In genomic region chr11:66273904-66274706, GRCm38 (mm10) we compare ENCODE assay signal across 18 mouse cellular contexts.
DNase-seq lines count a peak whose midpoint lies in the region; ATAC-seq lines count a peak whose summit lies in the region.
"Had no signal": no experiment of that assay in that cellular context is flagged by ENCODE, and none has a peak within 500 bp of the region (broad histone marks: within the 10 kb centered on the region; RNA-seq: fewer than 3 reads in every experiment).

No protein-coding gene starts in this region.

- peak; percentile 45 for DNase-seq in hindbrain, embryonic 14.5 days (ENCODE audit: low spot score)
- DNase-seq in right cerebral cortex, adult 18-20 months, result peak; percentile 24
- DNase-seq in right cerebral cortex, postnatal 14 days, result no peak
- DNase-seq in left cerebral cortex, postnatal 14 days (ENCODE audit: low spot score in 2 of 2), result peak; percentile 10 to 29
- DNase-seq in thymus, postnatal 10 days (ENCODE audit: low spot score in 2 of 2), result no peak
- DNase-seq in heart, adult 8-10 months (ENCODE audit: low spot score), result no peak
- DNase-seq: adrenal gland, adult 8-10 months; cerebellum, adult 11-12 months; embryo, embryonic 11 days; heart, adult 2 months; heart, postnatal 4 days had no signal

- H3K9ac ChIP-seq in hindbrain, embryonic 14.5 days, result no peak overlapping the region
- H3K9ac ChIP-seq in hindbrain, embryonic 12.5 days, result no peak overlapping the region
- H3K9ac ChIP-seq: kidney, embryonic 15.5 days; liver, embryonic 15.5 days; stomach, embryonic 15.5 days had no signal

- intact Hi-C loops in left cerebral cortex, postnatal 14 days (cut with DNase I), result no loop called here

- H3K4me1 ChIP-seq in hindbrain, embryonic 14.5 days (replicated peaks; ENCODE audit: control insufficient read depth, insufficient read depth, low read length), result peaks cover 12% of the 10 kb centered on the region; the same call in 1 of the 2 replicates
- H3K4me1 ChIP-seq in hindbrain, embryonic 12.5 days, result peaks cover 13% of the 10 kb centered on the region
- H3K4me1 ChIP-seq: kidney, embryonic 15.5 days; liver, embryonic 15.5 days; stomach, embryonic 15.5 days had no signal

- H3K9me3 ChIP-seq in hindbrain, embryonic 14.5 days (ENCODE audit: control insufficient read depth, low read length), result no peaks in the 10 kb centered on the region
- no peaks in the 10 kb centered on the region for H3K9me3 ChIP-seq in hindbrain, embryonic 12.5 days (replicated peaks)
- H3K9me3 ChIP-seq: kidney, embryonic 15.5 days; liver, embryonic 15.5 days; stomach, embryonic 15.5 days had no signal

- no peaks in the 10 kb centered on the region for H3K36me3 ChIP-seq in hindbrain, embryonic 14.5 days (replicated peaks; ENCODE audit: control insufficient read depth, insufficient read depth)
- H3K36me3 ChIP-seq in hindbrain, embryonic 12.5 days, result no peaks in the 10 kb centered on the region
- H3K36me3 ChIP-seq: kidney, embryonic 15.5 days; liver, embryonic 15.5 days; stomach, embryonic 15.5 days had no signal

- H3K4me3 ChIP-seq in hindbrain, embryonic 14.5 days (replicated peaks; ENCODE audit: low read length), result no peak overlapping the region
- no peak overlapping the region for H3K4me3 ChIP-seq in hindbrain, embryonic 12.5 days
- H3K4me3 ChIP-seq: heart, adult 2 months; kidney, embryonic 15.5 days; liver, embryonic 15.5 days; stomach, embryonic 15.5 days had no signal

- H3K27me3 ChIP-seq in hindbrain, embryonic 14.5 days (ENCODE audit: control insufficient read depth, insufficient read depth, low read length), result no peaks in the 10 kb centered on the region
- H3K27me3 ChIP-seq in hindbrain, embryonic 12.5 days, result no peaks in the 10 kb centered on the region
- H3K27me3 ChIP-seq: kidney, embryonic 15.5 days; liver, embryonic 15.5 days; stomach, embryonic 15.5 days had no signal

- no peak for ATAC-seq in hindbrain, embryonic 14.5 days (ENCODE audit: low FRiP score)
- ATAC-seq in hindbrain, embryonic 12.5 days (ENCODE audit: low FRiP score), result no peak
- ATAC-seq in inflammation-experienced regulatory T-cells, adult 6 months, result no peak
- ATAC-seq: CD4-positive, CD25-positive, alpha-beta regulatory T cell, adult 4 months had no signal

- H3K4me2 ChIP-seq in hindbrain, embryonic 14.5 days (replicated peaks), result no peak overlapping the region
- no peak overlapping the region for H3K4me2 ChIP-seq in hindbrain, embryonic 12.5 days (replicated peaks)
- H3K4me2 ChIP-seq: kidney, embryonic 15.5 days; liver, embryonic 15.5 days; stomach, embryonic 15.5 days had no signal

- 44% methylated on average over 8 of the region's 8 CpGs for WGBS in hindbrain, embryonic 14.5 days
- 61% methylated on average over 8 of the region's 8 CpGs for WGBS in hindbrain, embryonic 12.5 days

- peak overlapping the region; percentile 47 for H3K27ac ChIP-seq in hindbrain, embryonic 14.5 days
- no peak overlapping the region for H3K27ac ChIP-seq in hindbrain, embryonic 12.5 days
- H3K27ac ChIP-seq: heart, adult 2 months; kidney, embryonic 15.5 days; liver, embryonic 15.5 days; macrophage; stomach, embryonic 15.5 days had no signal

Comparison
In these comparisons a context has a peak if more than half of its experiments do, and no peak if none do; other contexts are left out.
1. DNase-seq: peak in hindbrain, embryonic 14.5 days (single experiment), right cerebral cortex, adult 18-20 months (single experiment) and left cerebral cortex, postnatal 14 days (2 of 2); none in right cerebral cortex, postnatal 14 days (single experiment), thymus, postnatal 10 days (0 of 2) and heart, adult 8-10 months (single experiment).